Mouse (Mus musculus) embryonic fibroblast, embryonic 13.5 days (primary cell): ENCODE measurements at regions not wholly inside any gene's neighbourhood (a gene's known extent, or its start where the extent isn't known, plus 50 kb on each side); places are given as distances from the start of the nearest gene placed in this dataset.

ENCODE experiments used
- H3K27ac ChIP-seq: 2 replicates; pipeline ENCODE4 v1.5.1; 2012; ENCODE audit warnings: low read length, control low read depth, inconsistent platforms; ENCODE audit not compliant: insufficient read depth
- H3K4me1 ChIP-seq: 2 replicates; pipeline ENCODE4 v1.6.1; 2011; ENCODE audit warnings: low read length; ENCODE audit not compliant: control insufficient read depth, insufficient read depth
- H3K4me3 ChIP-seq: 2 replicates; pipeline ENCODE4 v1.5.1; 2011; ENCODE audit warnings: mild to moderate bottlenecking, control low read depth, low read length; ENCODE audit not compliant: insufficient read depth
- CTCF ChIP-seq: IDR thresholded peaks from 2 replicates; pipeline ENCODE4 v1.5.1; 2011; ENCODE audit warnings: mild to moderate bottlenecking, control low read depth, low read length, moderate library complexity, borderline replicate concordance; ENCODE audit not compliant: insufficient read depth
- POLR2A ChIP-seq: IDR thresholded peaks from 2 replicates; pipeline ENCODE4 v1.6.1; 2011; ENCODE audit warnings: low read depth, mild to moderate bottlenecking, control low read depth, low read length, moderate library complexity

DNA sequence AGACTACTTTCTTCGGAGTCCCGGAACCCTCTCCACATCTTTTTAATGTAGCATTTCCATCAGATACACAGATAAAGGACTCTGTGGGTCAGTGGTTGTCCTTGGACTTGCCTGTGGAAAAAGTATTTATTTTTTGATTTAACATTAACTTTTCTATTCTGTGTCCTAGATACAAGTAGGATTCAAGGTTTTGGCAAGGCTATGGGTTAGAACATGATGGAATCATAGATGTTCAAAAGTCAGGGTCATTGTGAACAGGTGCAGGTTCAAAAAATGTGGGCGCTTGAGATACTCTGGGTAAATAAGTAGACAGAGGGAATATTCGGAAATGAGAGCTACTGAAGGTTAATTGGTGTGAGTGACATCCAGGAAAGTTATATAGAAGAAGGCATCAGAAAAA, 347.7 kb downstream of the Cypt12 start:
- Histone ChIP-seq H3K27ac (no peak overlapping the region), H3K4me3 (no peak overlapping the region), H3K4me1 (no peaks in the 10 kb centered on the region)
- TF ChIP-seq POLR2A (no peak), CTCF (no peak)

DNA sequence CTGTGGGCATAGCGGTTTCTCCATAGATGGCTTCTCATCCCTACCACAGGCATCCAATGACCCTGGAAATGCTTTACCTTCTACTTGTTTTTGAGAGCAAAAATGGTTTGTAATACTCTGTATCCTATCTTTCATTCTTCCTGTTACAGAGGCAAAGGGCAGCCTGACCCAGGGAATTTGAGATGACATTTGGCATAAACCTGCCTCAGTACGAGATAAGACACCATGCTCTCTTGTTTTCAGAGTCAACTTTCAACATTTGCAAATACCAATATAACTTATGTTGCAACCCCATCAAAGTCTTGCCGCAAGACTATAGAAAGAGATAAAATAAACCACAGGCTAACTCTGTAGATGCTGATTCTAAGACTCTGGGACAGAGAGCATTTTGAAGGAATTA, 350.5 kb downstream of the Cypt12 start:
- TF ChIP-seq POLR2A (no peak), CTCF (no peak)
- no peak overlapping the region for H3K27ac ChIP-seq
- no peak overlapping the region for H3K4me3 ChIP-seq
- H3K4me1 ChIP-seq, result no peaks in the 10 kb centered on the region

DNA sequence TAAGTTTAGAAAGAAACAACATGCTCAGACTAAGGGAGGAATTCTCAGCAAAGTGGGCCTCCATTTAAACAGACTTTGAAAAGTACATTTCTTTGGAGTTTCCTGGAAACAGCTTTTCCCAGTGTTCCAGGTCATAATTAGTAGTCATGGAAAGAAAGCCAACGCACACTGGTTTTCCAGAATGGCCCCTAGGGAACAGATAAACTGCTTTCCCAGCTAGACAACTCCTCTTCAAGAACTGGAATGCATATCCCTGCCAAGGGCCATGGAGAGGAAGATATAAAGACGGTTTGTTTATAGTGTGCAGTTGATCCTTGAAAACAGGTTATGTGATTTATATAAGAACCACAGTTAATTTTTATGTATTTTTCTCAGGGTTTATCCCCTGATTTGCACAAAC, 351.3 kb downstream of the Cypt12 start:
- Histone ChIP-seq H3K4me1 (no peaks in the 10 kb centered on the region), H3K27ac (no peak overlapping the region; the same call in 1 of the 2 replicates)
- no peak for TF ChIP-seq CTCF
- no peak for TF ChIP-seq POLR2A

DNA sequence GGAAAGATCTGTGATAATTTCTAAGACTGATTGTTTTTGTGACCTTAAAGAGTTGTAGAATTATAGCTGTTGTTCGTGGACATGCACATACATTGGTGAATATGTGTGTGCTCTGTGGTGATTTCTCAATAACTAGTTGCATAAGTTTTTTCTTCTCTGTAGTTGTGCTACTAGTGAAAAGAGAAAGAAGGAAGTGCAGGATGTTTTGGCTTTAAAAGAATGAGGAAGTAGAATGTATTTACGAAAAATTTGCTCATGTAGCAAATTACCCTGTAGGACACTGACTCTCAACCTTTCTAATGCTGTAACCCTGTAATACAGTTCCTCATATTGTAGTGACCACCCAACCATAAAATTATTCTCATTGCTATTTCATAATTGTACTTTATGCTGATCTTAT, 371.2 kb downstream of the Cypt12 start:
- no peak overlapping the region for H3K4me3 ChIP-seq
- no peak overlapping the region for H3K27ac ChIP-seq
- TF ChIP-seq CTCF, result no peak
- no peak for TF ChIP-seq POLR2A
- H3K4me1 ChIP-seq, result no peaks in the 10 kb centered on the region

More for the DNA sequence above, 351.3 kb downstream of the Cypt12 start:
- H3K4me3 ChIP-seq, result no peak overlapping the region

DNA sequence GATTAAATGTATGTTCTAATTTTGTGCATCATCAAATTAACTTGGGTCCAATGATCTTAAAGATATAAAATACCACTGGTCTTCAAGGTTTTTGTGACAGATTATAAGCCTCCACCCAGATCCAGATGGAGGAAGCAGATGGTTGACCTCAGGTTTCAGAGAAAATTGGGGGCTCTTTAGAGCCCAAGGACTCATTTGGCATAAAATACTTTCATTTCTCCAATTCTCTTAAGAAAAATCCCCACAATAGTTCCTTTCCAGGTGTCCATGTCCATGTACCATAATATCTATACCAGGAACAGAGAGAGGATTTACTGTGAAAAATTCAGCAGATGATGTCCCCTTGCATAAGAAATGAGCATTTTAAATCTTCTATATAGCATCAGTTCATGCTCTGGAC, 385.0 kb downstream of the Cypt12 start:
- Histone ChIP-seq H3K27ac (no peak overlapping the region), H3K4me1 (no peaks in the 10 kb centered on the region), H3K4me3 (no peak overlapping the region)
- no peak for TF ChIP-seq CTCF
- no peak for TF ChIP-seq POLR2A

- Histone ChIP-seq H3K4me1 (no peaks in the 10 kb centered on the region), H3K27ac (no peak overlapping the region), H3K4me3 (no peak overlapping the region)
- TF ChIP-seq CTCF (no peak), POLR2A (no peak)
Measured at GRCm38 (mm10) chr3:18339189-18339588, 391.0 kb downstream of the Cypt12 start.

DNA sequence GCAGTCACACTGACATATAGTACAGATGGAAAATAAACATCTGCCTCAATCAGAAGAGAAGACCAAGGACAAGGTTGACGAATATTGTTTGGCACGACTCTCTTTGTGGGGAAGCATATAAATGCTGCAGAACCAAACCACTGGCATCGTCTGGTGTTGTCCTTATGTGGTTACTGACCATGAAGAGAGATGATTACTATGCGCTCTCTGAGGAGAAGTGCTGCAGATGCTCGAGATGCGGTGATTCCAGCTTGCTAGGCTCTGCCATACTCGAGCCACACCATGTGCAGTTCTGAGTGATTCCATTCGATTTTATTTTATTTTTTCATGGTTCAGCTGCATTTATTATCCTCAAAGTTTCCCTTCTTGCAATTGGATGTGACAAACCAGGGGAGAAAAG, 393.5 kb downstream of the Cypt12 start:
- Histone ChIP-seq H3K27ac (no peak overlapping the region), H3K4me1 (no peaks in the 10 kb centered on the region), H3K4me3 (no peak overlapping the region)
- TF ChIP-seq CTCF (no peak), POLR2A (no peak)

DNA sequence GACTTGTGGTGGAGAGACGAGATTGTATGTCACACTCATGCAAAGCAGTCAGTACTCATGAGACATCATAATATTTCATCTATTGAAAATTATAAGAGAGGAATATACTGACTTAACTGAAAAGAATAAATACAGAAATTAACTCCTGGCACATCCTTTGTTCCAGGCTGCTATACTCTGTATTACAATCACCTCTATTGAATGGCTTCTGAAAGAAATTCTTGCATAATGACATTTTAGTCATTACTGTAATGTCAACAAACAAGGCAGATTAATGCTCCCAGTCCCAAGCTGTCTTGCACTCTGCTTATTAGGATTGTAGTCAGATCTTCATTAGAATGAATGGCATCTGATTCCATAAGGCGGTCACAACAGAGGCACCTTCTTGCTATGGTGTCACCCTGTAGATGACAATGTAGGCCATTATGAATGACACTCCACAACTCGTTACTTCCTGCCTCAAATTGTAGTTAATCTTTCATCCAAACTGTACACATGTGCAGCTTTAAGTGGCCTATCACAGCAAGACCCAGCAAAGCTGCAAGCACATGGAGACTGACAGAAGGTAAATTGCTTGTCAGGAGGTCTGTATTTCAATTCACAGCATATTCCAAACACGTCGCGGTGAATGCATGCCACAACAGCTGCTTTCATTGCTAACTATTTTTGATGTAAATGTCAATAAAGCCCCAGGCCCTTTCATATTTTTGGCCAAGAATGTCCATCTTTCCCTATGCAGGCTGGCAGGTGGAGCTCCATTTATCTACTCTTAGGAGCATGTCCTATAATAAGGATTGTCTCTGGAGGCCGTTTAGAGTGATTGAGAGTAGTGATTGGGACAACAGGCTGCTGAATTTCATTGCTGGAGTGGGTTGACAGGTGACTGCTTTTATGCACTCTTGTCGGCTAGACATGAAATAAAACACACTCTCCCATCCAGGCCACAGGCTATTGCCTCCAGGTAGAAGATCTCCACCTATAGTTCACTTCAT, 430.1 kb downstream of the Cypt12 start:
- Histone ChIP-seq H3K4me3 (no peak overlapping the region), H3K27ac (no peak overlapping the region), H3K4me1 (no peaks in the 10 kb centered on the region)
- TF ChIP-seq POLR2A, result no peak
- TF ChIP-seq CTCF, result no peak

- H3K4me3 ChIP-seq, result no peak overlapping the region
- H3K4me1 ChIP-seq, result no peaks in the 10 kb centered on the region
- H3K27ac ChIP-seq, result no peak overlapping the region
- TF ChIP-seq CTCF, result no peak
- no peak for TF ChIP-seq POLR2A
Measured at GRCm38 (mm10) chr3:18421886-18422575, 473.8 kb downstream of the Cypt12 start.

GRCm38 (mm10) chr3:18428908-18429307, 480.7 kb downstream of the Cypt12 start:
- no peaks in the 10 kb centered on the region for H3K4me1 ChIP-seq
- no peak overlapping the region for H3K4me3 ChIP-seq
- TF ChIP-seq CTCF (no peak), POLR2A (no peak)
- no peak overlapping the region for H3K27ac ChIP-seq
